Mouse (Mus musculus) forebrain, embryonic 10.5 days (tissue): Measurements from ENCODE around the gene Hydin. TPM values are rescaled to one million over a fixed set of nuclear protein-coding genes. Genes with fewer than 3 reads are reported as not detected.

Experiments
- DNase-seq: peaks from one replicate; pipeline ENCODE4 v3.0.0-alpha.2; 2017; ENCODE audit warnings: low spot score; ENCODE audit errors: extremely low spot score
- H3K27ac ChIP-seq: fragments of 300-500 bp; sonication (generic); 2 replicates; pipeline ENCODE4 v1.5.1; 2016; ENCODE audit warnings: mild to moderate bottlenecking
- H3K27me3 ChIP-seq: fragments of 300-500 bp; sonication (generic); 2 replicates; pipeline ENCODE4 v1.6.1; 2016; ENCODE audit warnings: mild to moderate bottlenecking; ENCODE audit not compliant: poor library complexity, severe bottlenecking
- H3K36me3 ChIP-seq: fragments of 300-500 bp; sonication (generic); replicated peaks from 2 replicates; pipeline ENCODE4 v1.6.1; 2016; ENCODE audit warnings: mild to moderate bottlenecking, moderate library complexity
- H3K4me1 ChIP-seq: fragments of 300-500 bp; sonication (generic); 2 replicates; pipeline ENCODE4 v1.6.1; 2016
- H3K4me3 ChIP-seq: fragments of 300-500 bp; sonication (generic); 2 replicates; pipeline ENCODE4 v1.5.1; 2016; ENCODE audit warnings: mild to moderate bottlenecking, moderate library complexity
- H3K9me3 ChIP-seq: fragments of 300-500 bp; sonication (generic); 2 replicates; pipeline ENCODE4 v1.6.1; 2016; ENCODE audit warnings: mild to moderate bottlenecking, moderate library complexity
- WGBS: fragments of 180-500 bp; shearing (Covaris S2); methylation state at CpG from one replicate; pipeline ENCODE4 v1.1.7; 2016; 5-methylcytosine and 5-hydroxymethylcytosine counted together
- microRNA-seq: library from miRNA; unstranded; fragments of <30 nt; microRNA quantifications from one replicate; pipeline ENCODE4, GENCODE M21; 2017
- polyA plus RNA-seq: library from polyadenylated mRNA; unstranded; fragments of >200 nt; fragmentation: Nextera tagmentation; extraction: Ambion mirVana; gene quantifications from 2 replicates; pipeline ENCODE4 v1.2.1, GENCODE M21; 2016

The Hydin gene
- polyA plus RNA-seq, 1 experiment from 2014 or later, result 0.11 TPM

- Histone ChIP-seq H3K27ac (peak overlapping the region; percentile 56; the same call in 1 of the 2 replicates), H3K27me3 (no peaks in the 10 kb centered on the region), H3K4me1 (peaks cover 15% of the 10 kb centered on the region), H3K4me3 (no peak overlapping the region), H3K36me3 (peaks cover 76% of the 10 kb centered on the region), H3K9me3 (no peaks in the 10 kb centered on the region)
- DNase-seq, result no peak
- WGBS, result 63% methylated on average over 9 of the region's 9 CpGs
Observed at GRCm38 (mm10) chr8:110654075-110655060, 387.6 kb downstream of the Hydin start.

- Histone ChIP-seq H3K27me3 (no peaks in the 10 kb centered on the region), H3K4me1 (peaks cover 15% of the 10 kb centered on the region), H3K9me3 (no peaks in the 10 kb centered on the region), H3K27ac (no peak overlapping the region), H3K4me3 (no peak overlapping the region), H3K36me3 (peaks cover 74% of the 10 kb centered on the region)
- no peak for DNase-seq
- WGBS, result 85% methylated on average over 1 of the region's 1 CpGs
Observed at GRCm38 (mm10) chr8:110655827-110656226, 389.1 kb downstream of the Hydin start.

DNA sequence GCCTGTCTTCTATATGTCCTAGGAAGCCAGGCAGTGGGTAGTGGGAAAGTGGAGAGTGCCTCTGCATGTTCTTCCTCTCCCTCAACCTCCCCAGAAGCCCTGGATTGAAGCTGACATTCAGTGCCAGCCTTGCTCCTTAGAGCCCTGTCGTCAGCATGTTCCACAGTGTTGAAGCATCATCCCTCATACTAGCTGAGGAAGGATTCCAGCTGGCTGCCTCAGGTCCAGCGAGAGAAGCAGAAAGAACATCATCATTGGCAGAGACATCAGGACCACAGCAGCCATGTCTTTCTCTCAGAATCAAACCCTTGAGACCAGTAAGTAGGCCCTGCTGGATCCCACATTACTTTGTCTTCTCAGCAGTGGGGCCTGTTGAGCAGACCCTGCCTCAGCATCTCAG lies 390.9 kb downstream of the Hydin start:
- no peak overlapping the region for H3K27ac ChIP-seq
- no peaks in the 10 kb centered on the region for H3K9me3 ChIP-seq
- H3K27me3 ChIP-seq, result no peaks in the 10 kb centered on the region
- peaks cover 15% of the 10 kb centered on the region for H3K4me1 ChIP-seq
- peaks cover 72% of the 10 kb centered on the region for H3K36me3 ChIP-seq
- DNase-seq, result no peak
- 98% methylated on average over 2 of the region's 2 CpGs for WGBS
- H3K4me3 ChIP-seq, result no peak overlapping the region

Small RNA genes lying within 50 kb of the gene (microRNA-seq; reads per million reads assigned to microRNA genes)
- not detected for gene Gm44489
- gene Gm47306, result not detected

Other genes with a start within 250 kb of the Hydin start
- not detected in 2 replicates for gene Chst4, start 227.2 kb upstream of the Hydin start, polyA plus RNA-seq
- 9.8 and 10.7 TPM in 2 replicates for gene Zfp612, start 187.2 kb upstream of the Hydin start, polyA plus RNA-seq
- gene Gm21964, start 165.8 kb upstream of the Hydin start, polyA plus RNA-seq, result not detected in 2 replicates
- not detected in 2 replicates for gene Gm17720, start 164.2 kb upstream of the Hydin start, polyA plus RNA-seq
- gene Calb2, start 98.8 kb upstream of the Hydin start, polyA plus RNA-seq, result 8.7 and 12.7 TPM in 2 replicates
- gene Cmtr2, start 51.3 kb upstream of the Hydin start, polyA plus RNA-seq, result 11.2 and 11.9 TPM in 2 replicates